Mouse (Mus musculus): ENCODE measurements around the gene Gas6. TPM values are rescaled to one million over a fixed set of nuclear protein-coding genes. Genes with fewer than 3 reads are reported as not detected.

Gas6 gene
- 43.2 and 56.9 TPM in 2 replicates for polyA plus RNA-seq (2014; fragmentation: Nextera tagmentation; extraction: Ambion mirVana)

- WGBS: under 1% methylated on average over 28 of the region's 64 CpGs
- ATAC-seq (ENCODE audit: low read depth): peak; percentile 68
- H3K27me3 ChIP-seq (replicated peaks; ENCODE audit: control insufficient read depth, insufficient read depth, low read length): peaks cover 35% of the 10 kb centered on the region
- peak within 1 kb of the TSS; percentile 86 for H3K4me2 ChIP-seq (ENCODE audit: low read depth, low read length)
- no peaks in the 10 kb centered on the region for H3K9me3 ChIP-seq (ENCODE audit: control insufficient read depth, low read length)
- H3K9ac ChIP-seq (ENCODE audit: low read depth, low read length): peak within 1 kb of the TSS; percentile 67
- peak within 1 kb of the TSS; percentile 55 for H3K4me3 ChIP-seq (ENCODE audit: low read depth, low read length)
- H3K4me1 ChIP-seq (ENCODE audit: control insufficient read depth, insufficient read depth, low read length): no peaks in the 10 kb centered on the region; the same call in 1 of the 2 replicates
- no peaks in the 10 kb centered on the region for H3K36me3 ChIP-seq (ENCODE audit: control insufficient read depth, insufficient read depth, low read length)
- no peak within 1 kb of the TSS for H3K27ac ChIP-seq (replicated peaks; ENCODE audit: low read depth, low read length)
- no peak for DNase-seq (ENCODE audit: low spot score)
Measured at GRCm38 (mm10) chr8:13493858-13494631, at the start of gene Gas6. Gas6 (minus strand) TSS chr8:13494490.

GRCm38 (mm10) chr8:13541526-13541925, 47.2 kb upstream of the Gas6 start:
- Histone ChIP-seq H3K27ac (replicated peaks; ENCODE audit: low read depth, low read length) (no peak overlapping the region), H3K9ac (ENCODE audit: low read depth, low read length) (no peak overlapping the region), H3K9me3 (ENCODE audit: control insufficient read depth, low read length) (peaks cover 16% of the 10 kb centered on the region; the same call in 1 of the 2 replicates), H3K4me3 (ENCODE audit: low read depth, low read length) (no peak overlapping the region), H3K4me1 (ENCODE audit: control insufficient read depth, insufficient read depth, low read length) (no peaks in the 10 kb centered on the region), H3K36me3 (ENCODE audit: control insufficient read depth, insufficient read depth, low read length) (no peaks in the 10 kb centered on the region), H3K4me2 (ENCODE audit: low read depth, low read length) (no peak overlapping the region), H3K27me3 (replicated peaks; ENCODE audit: control insufficient read depth, insufficient read depth, low read length) (no peaks in the 10 kb centered on the region)
- no peak for DNase-seq (ENCODE audit: low spot score)
- ATAC-seq (ENCODE audit: low read depth): no peak
- 67% methylated on average over 5 of the region's 5 CpGs for WGBS

DNA sequence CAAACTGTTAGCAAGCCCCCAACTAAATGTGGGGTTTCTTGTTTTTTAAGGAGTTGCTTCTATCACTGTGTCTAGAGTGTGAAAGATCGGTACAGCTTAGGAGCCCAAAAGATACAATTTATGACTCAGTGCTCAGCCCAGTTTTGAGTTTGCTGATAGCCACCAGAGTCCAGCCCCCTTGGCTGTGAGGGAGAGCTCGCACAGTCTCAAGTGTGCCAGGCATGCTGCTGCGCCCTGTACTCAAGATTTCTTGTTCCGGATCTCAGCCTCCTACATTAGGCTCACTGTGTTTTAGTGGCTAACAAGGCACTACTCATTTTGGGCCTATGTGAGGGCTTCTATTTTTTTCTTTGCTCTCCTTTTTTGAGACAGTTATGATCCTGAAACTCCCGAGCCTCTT, 45.8 kb upstream of the Gas6 start:
- DNase-seq (ENCODE audit: low spot score): no peak
- H3K36me3 ChIP-seq (ENCODE audit: control insufficient read depth, insufficient read depth, low read length): no peaks in the 10 kb centered on the region
- no peak overlapping the region for H3K4me3 ChIP-seq (ENCODE audit: low read depth, low read length)
- 78% methylated on average over 5 of the region's 5 CpGs for WGBS
- ATAC-seq (ENCODE audit: low read depth): no peak
- no peak overlapping the region for H3K9ac ChIP-seq (ENCODE audit: low read depth, low read length)
- no peak overlapping the region for H3K4me2 ChIP-seq (ENCODE audit: low read depth, low read length)
- H3K9me3 ChIP-seq (ENCODE audit: control insufficient read depth, low read length): 0 out of 2 replicates have a peak, but pooled peaks cover 11% of the 10 kb centered on the region
- H3K27me3 ChIP-seq (replicated peaks; ENCODE audit: control insufficient read depth, insufficient read depth, low read length): no peaks in the 10 kb centered on the region
- H3K27ac ChIP-seq (replicated peaks; ENCODE audit: low read depth, low read length): no peak overlapping the region
- H3K4me1 ChIP-seq (ENCODE audit: control insufficient read depth, insufficient read depth, low read length): no peaks in the 10 kb centered on the region

DNA sequence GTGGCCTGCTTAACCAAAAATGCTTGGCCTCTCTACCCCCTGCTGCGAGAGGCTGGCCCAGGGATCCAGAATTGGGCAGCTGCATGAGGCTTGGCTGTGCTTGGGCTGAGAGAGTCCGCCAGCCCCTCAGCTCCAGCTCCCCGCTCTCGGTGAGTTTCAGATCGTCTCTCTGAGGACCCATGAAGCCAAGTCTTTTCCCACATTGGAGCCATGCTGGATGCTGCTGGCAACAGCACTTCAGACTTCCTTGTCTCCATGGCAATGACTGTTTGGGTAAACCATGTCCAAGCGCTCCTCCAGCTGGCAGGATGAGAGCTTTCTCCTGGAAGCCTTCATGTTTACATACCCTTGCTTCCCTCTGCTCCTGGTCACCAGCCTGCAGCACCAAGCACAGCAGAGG, 44.5 kb upstream of the Gas6 start:
- Histone ChIP-seq H3K4me3 (ENCODE audit: low read depth, low read length) (no peak overlapping the region), H3K9ac (ENCODE audit: low read depth, low read length) (no peak overlapping the region), H3K9me3 (ENCODE audit: control insufficient read depth, low read length) (0 out of 2 replicates have a peak, but pooled peaks cover 11% of the 10 kb centered on the region), H3K27me3 (replicated peaks; ENCODE audit: control insufficient read depth, insufficient read depth, low read length) (no peaks in the 10 kb centered on the region), H3K36me3 (ENCODE audit: control insufficient read depth, insufficient read depth, low read length) (no peaks in the 10 kb centered on the region), H3K27ac (replicated peaks; ENCODE audit: low read depth, low read length) (no peak overlapping the region), H3K4me1 (ENCODE audit: control insufficient read depth, insufficient read depth, low read length) (no peaks in the 10 kb centered on the region), H3K4me2 (ENCODE audit: low read depth, low read length) (no peak overlapping the region)
- peak; percentile 55 for DNase-seq (ENCODE audit: low spot score)
- peak; percentile 55; the same call in 1 of the 2 replicates for ATAC-seq (ENCODE audit: low read depth)
- 62% methylated on average over 6 of the region's 6 CpGs for WGBS

GRCm38 (mm10) chr8:13537102-13537501, 42.8 kb upstream of the Gas6 start:
- no peaks in the 10 kb centered on the region for H3K27me3 ChIP-seq (replicated peaks; ENCODE audit: control insufficient read depth, insufficient read depth, low read length)
- H3K36me3 ChIP-seq (ENCODE audit: control insufficient read depth, insufficient read depth, low read length): no peaks in the 10 kb centered on the region
- no peak overlapping the region for H3K4me2 ChIP-seq (ENCODE audit: low read depth, low read length)
- 0 out of 2 replicates have a peak, but pooled peaks cover 11% of the 10 kb centered on the region for H3K9me3 ChIP-seq (ENCODE audit: control insufficient read depth, low read length)
- ATAC-seq (ENCODE audit: low read depth) (no peak), DNase-seq (ENCODE audit: low spot score) (no peak)
- no peak overlapping the region for H3K9ac ChIP-seq (ENCODE audit: low read depth, low read length)
- no peak overlapping the region for H3K27ac ChIP-seq (replicated peaks; ENCODE audit: low read depth, low read length)
- H3K4me1 ChIP-seq (ENCODE audit: control insufficient read depth, insufficient read depth, low read length): no peaks in the 10 kb centered on the region
- WGBS: 55% methylated on average over 2 of the region's 2 CpGs
- no peak overlapping the region for H3K4me3 ChIP-seq (ENCODE audit: low read depth, low read length)

GRCm38 (mm10) chr8:13533123-13533522, 38.8 kb upstream of the Gas6 start:
- WGBS: 83% methylated on average over 8 of the region's 8 CpGs
- H3K27me3 ChIP-seq (replicated peaks; ENCODE audit: control insufficient read depth, insufficient read depth, low read length): no peaks in the 10 kb centered on the region

DNA sequence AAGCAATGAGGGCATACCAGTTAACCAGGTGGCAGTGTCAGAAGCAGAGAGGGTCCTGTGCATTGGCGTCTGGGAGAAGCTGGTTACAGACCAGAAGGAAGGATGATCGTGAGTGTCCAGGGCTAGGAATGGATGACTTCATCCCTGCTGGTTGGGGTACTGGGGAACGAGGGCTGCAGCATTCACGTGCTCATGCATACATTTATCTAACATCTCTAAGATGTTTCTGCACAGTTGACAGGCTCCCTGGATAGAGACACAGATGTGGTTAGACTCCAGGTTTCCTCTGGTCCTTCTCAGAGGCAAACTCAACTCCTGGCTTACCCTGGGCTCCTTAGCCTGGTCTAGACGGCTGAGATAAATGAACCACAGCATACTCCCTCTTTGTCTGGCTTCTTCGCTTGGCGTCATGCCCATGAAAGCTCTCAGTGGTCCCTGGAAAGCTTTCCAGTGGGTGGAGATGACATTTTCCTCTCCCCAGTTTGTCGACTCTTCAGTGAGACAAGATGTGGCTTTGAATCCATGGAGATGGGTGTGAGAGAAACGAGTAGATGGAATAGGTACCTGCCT, 37.4 kb upstream of the Gas6 start:
- H3K4me1 ChIP-seq (ENCODE audit: control insufficient read depth, insufficient read depth, low read length): peaks cover 30% of the 10 kb centered on the region
- H3K27ac ChIP-seq (replicated peaks; ENCODE audit: low read depth, low read length): no peak overlapping the region
- H3K9ac ChIP-seq (ENCODE audit: low read depth, low read length): no peak overlapping the region
- no peak for DNase-seq (ENCODE audit: low spot score)
- no peak overlapping the region for H3K4me3 ChIP-seq (ENCODE audit: low read depth, low read length)
- WGBS: 60% methylated on average over 9 of the region's 9 CpGs
- no peak overlapping the region for H3K4me2 ChIP-seq (ENCODE audit: low read depth, low read length)
- no peaks in the 10 kb centered on the region for H3K27me3 ChIP-seq (replicated peaks; ENCODE audit: control insufficient read depth, insufficient read depth, low read length)
- ATAC-seq (ENCODE audit: low read depth): no peak
- H3K9me3 ChIP-seq (ENCODE audit: control insufficient read depth, low read length): peaks cover 10% of the 10 kb centered on the region; the same call in 1 of the 2 replicates
- H3K36me3 ChIP-seq (ENCODE audit: control insufficient read depth, insufficient read depth, low read length): no peaks in the 10 kb centered on the region

More at GRCm38 (mm10) chr8:13533123-13533522, 38.8 kb upstream of the Gas6 start:
- no peak overlapping the region for H3K27ac ChIP-seq (replicated peaks; ENCODE audit: low read depth, low read length)
- peaks cover 30% of the 10 kb centered on the region for H3K4me1 ChIP-seq (ENCODE audit: control insufficient read depth, insufficient read depth, low read length)
- H3K9ac ChIP-seq (ENCODE audit: low read depth, low read length): no peak overlapping the region
- no peak overlapping the region for H3K4me3 ChIP-seq (ENCODE audit: low read depth, low read length)
- H3K36me3 ChIP-seq (ENCODE audit: control insufficient read depth, insufficient read depth, low read length): no peaks in the 10 kb centered on the region
- no peak for ATAC-seq (ENCODE audit: low read depth)
- 0 out of 2 replicates have a peak, but pooled peaks cover 11% of the 10 kb centered on the region for H3K9me3 ChIP-seq (ENCODE audit: control insufficient read depth, low read length)
- no peak for DNase-seq (ENCODE audit: low spot score)
- no peak overlapping the region for H3K4me2 ChIP-seq (ENCODE audit: low read depth, low read length)

- Histone ChIP-seq H3K27me3 (replicated peaks; ENCODE audit: control insufficient read depth, insufficient read depth, low read length) (no peaks in the 10 kb centered on the region), H3K9ac (ENCODE audit: low read depth, low read length) (no peak overlapping the region), H3K4me3 (ENCODE audit: low read depth, low read length) (no peak overlapping the region), H3K4me1 (ENCODE audit: control insufficient read depth, insufficient read depth, low read length) (peaks cover 30% of the 10 kb centered on the region), H3K9me3 (ENCODE audit: control insufficient read depth, low read length) (peaks cover 6% of the 10 kb centered on the region; the same call in 1 of the 2 replicates), H3K27ac (replicated peaks; ENCODE audit: low read depth, low read length) (no peak overlapping the region), H3K4me2 (ENCODE audit: low read depth, low read length) (no peak overlapping the region), H3K36me3 (ENCODE audit: control insufficient read depth, insufficient read depth, low read length) (no peaks in the 10 kb centered on the region)
- ATAC-seq (ENCODE audit: low read depth) (peak; percentile 79), DNase-seq (ENCODE audit: low spot score) (peak; percentile 88)
- WGBS: 58% methylated on average over 5 of the region's 5 CpGs
Measured at GRCm38 (mm10) chr8:13530941-13531340, 36.7 kb upstream of the Gas6 start.

Data from embryonic facial prominence, embryonic 14.5 days (tissue).